Mouse (Mus musculus) kidney, adult 2 months (tissue): ENCODE measurements around the gene Trim58.

ENCODE experiments used
- CTCF ChIP-seq: fragments of 200-500 bp; conservative IDR thresholded peaks from 2 replicates; pipeline ENCODE4 v1.5.1; 2011; ENCODE audit warnings: low read depth, mild to moderate bottlenecking, control low read depth, low read length, moderate library complexity, mixed read lengths; ENCODE audit not compliant: insufficient read depth, insufficient read length
- POLR2A ChIP-seq: fragments of 200-500 bp; IDR thresholded peaks from one replicate; pipeline ENCODE4 v1.6.1; 2011; ENCODE audit warnings: low read depth, low read length, control low read depth

- TF ChIP-seq POLR2A (no peak), CTCF (no peak)
Observed at GRCm38 (mm10) chr11:58602800-58603560, 37.3 kb upstream of the Trim58 start.
